Mouse (Mus musculus) adrenal gland, postnatal 14 days (tissue): ENCODE results near the gene Arvcf. TPM values are rescaled to one million over a fixed set of nuclear protein-coding genes. Genes with fewer than 3 reads are reported as not detected.

Source experiments
- DNase-seq: peaks from one replicate; pipeline ENCODE4 v3.0.0; 2021; ENCODE audit warnings: mixed read lengths
- total RNA-seq: library from RNA; stranded (reverse); gene quantifications from 2 replicates; pipeline ENCODE4 v1.2.3, GENCODE M21; 2021

Gene Arvcf
- total RNA-seq, 1 experiment from 2014 or later: 30.2 TPM

GRCm38 (mm10) chr16:18409776-18410175 is 61.8 kb downstream of the Arvcf start:
- no peak for DNase-seq

GRCm38 (mm10) chr16:18410418-18410817 is 62.4 kb downstream of the Arvcf start:
- DNase-seq: no peak

GRCm38 (mm10) chr16:18411026-18411649 is 63.2 kb downstream of the Arvcf start:
- DNase-seq: no peak

- DNase-seq: peak; percentile 89
These were observed 64.0 kb downstream of the Arvcf start for GRCm38 (mm10) chr16:18411802-18412476.

GRCm38 (mm10) chr16:18413032-18413816 is 65.2 kb downstream of the Arvcf start:
- no peak for DNase-seq

GRCm38 (mm10) chr16:18416094-18416761 is 68.2 kb downstream of the Arvcf start:
- peak; percentile 68 for DNase-seq

GRCm38 (mm10) chr16:18416837-18417236 is 68.9 kb downstream of the Arvcf start:
- no peak for DNase-seq

- no peak for DNase-seq
These were observed 69.5 kb downstream of the Arvcf start for GRCm38 (mm10) chr16:18417491-18417890.

- DNase-seq: no peak
These were observed 71.0 kb downstream of the Arvcf start for GRCm38 (mm10) chr16:18418756-18419602.

- no peak for DNase-seq
These were observed 71.6 kb downstream of the Arvcf start for GRCm38 (mm10) chr16:18419603-18420026.

- no peak for DNase-seq
These were observed 72.6 kb downstream of the Arvcf start for GRCm38 (mm10) chr16:18420571-18420970.

- no peak for DNase-seq
These were observed 75.4 kb downstream of the Arvcf start for GRCm38 (mm10) chr16:18423203-18423914.

GRCm38 (mm10) chr16:18423915-18424265 is 75.9 kb downstream of the Arvcf start:
- no peak for DNase-seq

- peak; percentile 44 for DNase-seq
These were observed 76.5 kb downstream of the Arvcf start for GRCm38 (mm10) chr16:18424364-18425045.

- DNase-seq: no peak
These were observed 77.7 kb downstream of the Arvcf start for GRCm38 (mm10) chr16:18425475-18426214.

GRCm38 (mm10) chr16:18426215-18426791 is 78.3 kb downstream of the Arvcf start, which contains the start of gene Txnrd2:
Txnrd2 (plus strand) TSS chr16:18426384.
- peak; percentile 92 for DNase-seq

- peak; percentile 40 for DNase-seq
These were observed 78.9 kb downstream of the Arvcf start, which contains the start of gene Comt for GRCm38 (mm10) chr16:18426802-18427280. Comt (minus strand) TSS chr16:18426852.

- DNase-seq: no peak
These were observed 80.1 kb downstream of the Arvcf start for GRCm38 (mm10) chr16:18428011-18428515.
